Mouse (Mus musculus): ENCODE results near the gene Tox4. TPM values are rescaled to one million over a fixed set of nuclear protein-coding genes. Genes with fewer than 3 reads are reported as not detected.

The Tox4 gene
- 110 TPM for polyA plus RNA-seq (2017; shearing (Covaris generic))

DNA sequence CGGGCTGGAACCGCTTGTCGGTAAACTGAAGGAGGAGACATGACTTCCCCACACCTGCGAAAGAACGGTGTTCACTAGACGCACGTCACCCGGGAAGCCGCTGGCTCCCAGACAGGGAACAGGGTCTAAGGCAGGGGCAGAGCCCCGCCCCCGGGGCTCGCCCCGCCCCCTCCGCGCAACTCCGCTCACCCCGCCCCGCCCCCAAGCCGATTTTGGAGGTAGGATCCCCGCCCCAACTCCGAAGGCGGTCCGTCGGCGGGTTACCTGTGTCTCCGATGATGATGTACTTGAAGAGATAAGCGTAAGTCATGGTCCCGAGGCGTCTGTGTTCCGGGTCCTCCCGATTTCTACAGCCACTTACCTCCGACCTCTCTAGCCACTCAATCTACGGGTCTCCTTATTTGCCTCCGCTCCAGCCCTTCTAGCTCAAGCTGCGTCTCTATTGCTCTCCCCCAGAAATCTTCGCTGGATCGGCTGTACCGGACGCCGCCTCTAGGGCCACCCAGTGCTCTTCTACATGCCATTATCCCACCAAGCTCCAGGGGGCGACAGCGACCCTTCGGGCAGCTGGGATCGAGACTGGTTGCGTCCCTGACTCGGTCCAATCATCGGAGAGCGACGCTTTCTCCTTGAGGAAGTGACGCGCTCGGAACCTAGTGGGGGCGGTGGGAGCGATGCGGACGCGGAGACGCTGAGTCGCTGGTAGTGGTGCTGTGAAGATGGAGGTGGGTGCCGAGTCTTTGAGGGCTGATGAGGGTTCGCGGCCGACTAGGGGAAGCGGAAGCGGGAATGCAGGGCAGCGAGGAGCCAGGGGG, at the start of gene Tox4, which contains the start of gene Rab2b:
Gene Tox4, plus strand, starts transcription at position 215 of the 815 bp plus-strand sequence.
Gene Rab2b, minus strand, starts transcription at position 614 of the 815 bp plus-strand sequence.

DNA sequence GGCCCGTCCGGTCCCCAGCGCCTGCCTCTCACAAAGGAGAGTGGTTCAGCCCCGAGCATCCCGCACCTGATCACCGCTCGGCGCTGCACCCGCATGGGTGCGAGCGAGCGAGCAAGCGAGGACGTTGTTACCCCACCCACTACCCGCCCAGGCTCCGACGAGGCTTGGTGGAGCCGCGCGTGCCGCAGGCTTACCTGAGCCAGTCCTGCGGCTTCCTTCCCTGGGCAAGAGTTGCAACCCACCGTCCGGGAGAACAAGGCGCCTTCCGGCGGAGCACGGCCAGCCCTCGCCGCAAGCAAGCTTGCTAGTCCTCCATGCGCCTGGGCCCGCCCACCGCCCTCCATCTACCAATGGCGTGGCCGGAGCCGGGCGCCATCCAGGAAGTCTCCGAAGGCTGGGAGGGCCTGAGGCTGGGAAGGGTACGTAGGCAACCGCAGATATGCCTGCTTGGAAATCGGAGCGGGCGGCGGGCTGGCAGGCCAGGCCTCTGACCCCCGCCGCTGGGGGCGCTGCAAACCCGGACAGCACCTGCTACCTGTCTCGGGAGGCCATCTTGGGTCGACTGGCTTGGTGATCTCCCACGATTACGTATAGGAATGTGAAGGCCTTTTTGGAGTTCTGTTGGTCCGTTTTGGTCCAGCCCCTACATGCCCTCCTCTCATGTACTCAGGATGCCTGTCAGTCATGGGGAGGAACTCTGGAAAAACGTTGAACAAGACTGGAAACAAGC, 21.3 kb upstream of the Tox4 start, which contains the start of gene Chd8:
Gene Chd8, minus strand, starts transcription at position 297 of the 730 bp plus-strand sequence.

DNA sequence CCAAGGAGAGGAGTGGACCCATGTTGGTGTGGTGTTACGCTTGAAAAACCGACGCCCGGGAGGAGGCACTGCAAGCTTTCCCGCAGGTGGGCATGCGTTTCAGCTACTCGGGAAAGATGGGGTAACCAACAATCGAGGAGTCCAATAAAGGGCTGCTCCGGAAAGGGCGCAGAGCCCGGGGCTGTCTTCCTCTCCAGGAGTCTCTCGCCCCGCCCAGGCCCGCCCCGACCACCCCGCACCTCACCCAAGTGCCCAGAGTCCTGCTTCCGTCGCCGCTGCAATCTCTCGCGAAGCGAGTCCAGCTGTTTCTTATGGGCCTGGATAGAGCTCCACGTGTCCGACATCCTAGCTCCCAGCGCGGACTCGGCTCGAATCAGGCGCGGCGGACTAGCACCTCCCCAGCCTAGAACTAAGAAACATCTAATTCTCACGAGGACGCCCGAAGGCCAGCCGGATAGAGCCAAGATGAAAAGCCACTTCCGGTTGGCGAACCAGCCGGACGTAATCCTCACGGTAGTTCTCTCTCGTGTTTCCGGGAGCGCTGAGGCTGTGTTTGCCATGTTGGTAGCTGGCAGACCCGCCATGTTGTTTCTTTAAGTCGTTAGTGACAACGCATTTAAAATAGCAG, 25.8 kb downstream of the Tox4 start, which contains the start of gene Mettl3:
Gene Mettl3, minus strand, starts transcription at position 485 of the 628 bp plus-strand sequence.

DNA sequence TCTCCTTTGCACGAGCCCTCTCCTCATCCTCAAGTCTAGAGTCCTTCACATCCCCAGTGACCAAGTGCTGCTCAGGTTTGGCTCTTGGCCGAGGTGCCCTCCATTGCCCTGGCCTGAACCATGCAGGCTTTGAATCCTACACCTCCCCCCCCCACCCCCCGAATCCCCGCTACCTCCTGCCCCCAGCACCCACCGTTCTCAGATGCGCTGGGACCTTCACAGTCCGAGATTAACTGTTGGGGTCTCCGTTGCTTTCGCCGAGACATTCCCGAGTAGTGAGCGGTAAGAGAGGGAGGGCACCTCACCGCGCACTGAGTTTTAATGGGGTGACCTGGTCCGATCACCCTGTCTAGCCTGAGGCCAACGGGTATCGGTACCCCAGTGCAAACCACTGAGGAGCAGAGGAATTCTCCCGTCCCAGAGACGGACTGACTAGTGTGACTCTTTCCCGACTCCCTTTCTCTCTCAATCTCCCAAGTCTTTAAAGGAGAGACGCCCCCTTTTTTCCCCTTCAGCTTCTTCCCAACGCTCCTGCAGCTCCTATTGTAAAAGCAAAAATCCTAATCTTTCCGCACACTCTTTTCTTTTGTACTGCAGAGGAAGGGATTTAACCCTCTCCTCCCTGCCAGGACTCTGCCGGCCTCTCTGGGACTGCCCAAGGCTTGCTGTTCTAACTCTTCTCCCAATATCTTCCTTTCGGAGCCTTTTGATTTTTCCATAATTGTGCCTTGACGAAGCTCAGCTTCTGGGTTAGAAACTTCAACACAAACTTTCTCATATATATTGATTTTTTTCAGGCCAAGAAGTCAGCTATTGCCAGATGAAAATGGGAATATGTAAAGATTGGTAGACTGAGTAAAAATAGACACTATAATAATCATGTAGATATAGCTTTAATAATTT, 49.2 kb downstream of the Tox4 start, which contains the start of gene Sall2:
Gene Sall2, minus strand, starts transcription at position 853 of the 903 bp plus-strand sequence.

Other genes with a start within 250 kb of the Tox4 start
- gene Olfr221, start 236.7 kb upstream of the Tox4 start, polyA plus RNA-seq (2017; shearing (Covaris generic)), result not detected
- 478 TPM for gene Hnrnpc, start 175.1 kb upstream of the Tox4 start, polyA plus RNA-seq (2017; shearing (Covaris generic))
- 6.6 TPM for gene Rpgrip1, start 168.4 kb upstream of the Tox4 start, polyA plus RNA-seq (2017; shearing (Covaris generic))
- gene Supt16, start 81.7 kb upstream of the Tox4 start, polyA plus RNA-seq (2017; shearing (Covaris generic)), result 31.0 TPM
- 56.7 TPM for gene Chd8, start 21.4 kb upstream of the Tox4 start, polyA plus RNA-seq (2017; shearing (Covaris generic))
- gene Rab2b, start 399 bp downstream of the Tox4 start, polyA plus RNA-seq (2017; shearing (Covaris generic)), result 30.4 TPM
- 73.0 TPM for gene Mettl3, start 26.0 kb downstream of the Tox4 start, polyA plus RNA-seq (2017; shearing (Covaris generic))
- gene Sall2, start 49.6 kb downstream of the Tox4 start, polyA plus RNA-seq (2017; shearing (Covaris generic)), result 4.0 TPM
- not detected for gene Olfr1513, start 77.3 kb downstream of the Tox4 start, polyA plus RNA-seq (2017; shearing (Covaris generic))
- gene Olfr1512, start 100.0 kb downstream of the Tox4 start, polyA plus RNA-seq (2017; shearing (Covaris generic)), result not detected
- gene Olfr1511, start 118.2 kb downstream of the Tox4 start, polyA plus RNA-seq (2017; shearing (Covaris generic)), result not detected
- not detected for gene Olfr1510, start 135.2 kb downstream of the Tox4 start, polyA plus RNA-seq (2017; shearing (Covaris generic))
- not detected for gene Olfr1509, start 163.8 kb downstream of the Tox4 start, polyA plus RNA-seq (2017; shearing (Covaris generic))
- gene Olfr1508, start 188.3 kb downstream of the Tox4 start, polyA plus RNA-seq (2017; shearing (Covaris generic)), result not detected
- gene Olfr1507, start 216.6 kb downstream of the Tox4 start, polyA plus RNA-seq (2017; shearing (Covaris generic)), result not detected

Data from CD4-positive, CD25-positive, alpha-beta regulatory T cell, adult 9 weeks (primary cell).